Mouse (Mus musculus): Measurements from ENCODE around the gene Kbtbd3.

Gene Kbtbd3

DNA sequence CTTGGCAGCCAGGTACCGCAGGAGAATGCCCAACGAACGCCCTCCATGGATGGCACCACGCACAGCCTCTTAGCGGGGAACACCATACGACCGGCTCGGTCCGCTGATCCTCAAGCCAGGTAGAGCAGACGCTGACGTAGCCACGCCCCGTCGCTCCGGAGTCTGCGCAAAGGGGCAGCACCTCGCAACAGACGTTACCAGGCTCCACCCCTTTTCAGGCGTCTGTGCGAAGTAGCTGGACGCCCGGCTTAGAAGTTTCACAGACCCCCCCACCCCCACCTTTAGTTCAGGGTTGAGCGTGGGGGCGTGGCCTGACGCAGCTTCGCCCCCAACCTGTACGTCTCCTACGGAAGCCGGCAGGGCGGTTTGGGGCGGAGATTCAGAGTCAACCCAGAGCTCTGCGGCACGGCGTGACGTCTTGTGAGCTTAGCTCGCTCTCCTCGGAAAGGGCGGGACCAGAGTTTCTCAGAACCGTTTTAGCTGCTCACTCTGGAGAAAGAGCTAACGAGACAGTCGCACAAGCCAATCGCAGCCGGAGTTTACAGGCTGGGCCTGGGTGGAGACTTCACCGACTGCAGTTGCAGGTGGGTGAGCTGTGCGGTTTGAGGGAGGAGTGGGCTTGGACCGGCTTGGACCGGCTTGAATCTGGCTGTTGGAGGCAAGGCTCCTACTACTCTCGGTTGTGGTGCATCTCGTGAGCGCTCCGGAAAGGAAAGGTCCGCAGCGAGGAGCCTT lies at the start of gene Kbtbd3, which contains the start of gene Aasdhppt:
Gene Kbtbd3, plus strand, starts transcription at position 483 of the 735 bp plus-strand sequence.
Gene Aasdhppt, minus strand, starts transcription at position 121 of the 735 bp plus-strand sequence.
- DNase-seq: peak; percentile 99

DNA sequence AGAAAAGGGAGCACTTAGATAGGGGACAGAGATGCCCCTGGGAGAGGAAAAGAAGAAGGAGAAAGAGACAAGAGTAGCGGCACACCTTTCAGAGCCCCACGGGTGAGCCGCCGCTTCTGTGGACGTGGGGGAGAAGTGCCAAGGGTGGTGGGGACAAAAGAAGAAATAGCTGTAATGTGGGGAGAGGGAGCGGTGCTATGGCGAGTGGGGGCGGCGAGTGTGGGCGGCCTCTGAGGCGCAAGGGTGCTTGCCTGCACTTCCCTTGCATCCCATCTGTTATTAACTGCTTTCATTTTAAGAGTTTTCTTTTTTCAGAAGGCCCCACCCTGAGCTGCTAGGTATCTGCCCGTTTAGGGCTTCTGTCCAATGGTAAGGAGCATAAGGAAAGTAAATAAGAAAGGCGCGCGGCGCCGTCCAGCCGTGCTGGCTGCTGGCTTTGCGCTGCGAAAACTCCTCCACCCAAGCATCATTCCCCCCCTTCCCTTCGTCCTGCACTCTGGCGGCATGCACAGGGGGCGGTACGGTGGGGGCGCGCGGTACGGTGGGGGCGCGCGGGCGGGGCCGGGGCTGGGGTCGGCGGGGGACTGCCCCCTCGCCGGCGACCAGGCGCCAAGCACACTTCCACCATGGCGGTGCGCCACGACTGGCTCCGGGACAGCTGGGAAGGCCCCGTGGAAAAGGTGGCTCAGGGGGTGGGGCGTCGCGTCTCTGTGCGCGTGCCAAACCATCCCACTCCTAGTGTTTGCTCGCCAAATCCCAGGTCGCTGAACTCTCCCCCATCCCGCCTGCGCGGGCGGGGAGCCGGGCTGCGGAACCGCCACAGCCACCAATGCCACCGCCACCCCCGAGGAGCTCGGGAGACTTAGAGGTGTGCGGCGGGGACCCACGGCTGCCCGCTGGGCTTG lies 49.5 kb upstream of the Kbtbd3 start:
- no peak for DNase-seq

- DNase-seq: no peak
These were observed 48.9 kb upstream of the Kbtbd3 start for GRCm38 (mm10) chr9:4260746-4261090.

DNA sequence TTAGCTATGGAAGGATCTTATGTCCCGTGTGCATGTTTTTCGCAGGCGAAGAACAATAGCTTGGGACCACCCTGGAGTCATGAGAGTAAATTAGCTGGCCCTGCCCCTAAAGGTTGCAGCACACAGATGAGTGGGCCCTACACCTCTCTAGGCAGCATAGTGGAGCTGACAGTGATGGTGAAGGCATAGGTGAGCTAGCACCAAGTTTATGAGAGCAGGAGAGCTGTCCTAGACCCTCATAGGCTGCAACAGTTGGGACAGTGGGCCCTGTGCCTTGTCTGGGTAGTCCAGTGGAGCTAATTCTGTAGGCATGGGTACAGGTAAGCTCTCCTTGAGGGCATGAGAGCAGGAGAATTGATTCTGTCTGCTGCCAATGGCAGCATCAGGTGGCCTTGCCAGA lies 42.8 kb upstream of the Kbtbd3 start:
- no peak for DNase-seq

GRCm38 (mm10) chr9:4283850-4284249 lies 25.8 kb upstream of the Kbtbd3 start:
- DNase-seq: no peak

- DNase-seq: no peak
These were observed 9.2 kb upstream of the Kbtbd3 start for GRCm38 (mm10) chr9:4300466-4300865.

DNA sequence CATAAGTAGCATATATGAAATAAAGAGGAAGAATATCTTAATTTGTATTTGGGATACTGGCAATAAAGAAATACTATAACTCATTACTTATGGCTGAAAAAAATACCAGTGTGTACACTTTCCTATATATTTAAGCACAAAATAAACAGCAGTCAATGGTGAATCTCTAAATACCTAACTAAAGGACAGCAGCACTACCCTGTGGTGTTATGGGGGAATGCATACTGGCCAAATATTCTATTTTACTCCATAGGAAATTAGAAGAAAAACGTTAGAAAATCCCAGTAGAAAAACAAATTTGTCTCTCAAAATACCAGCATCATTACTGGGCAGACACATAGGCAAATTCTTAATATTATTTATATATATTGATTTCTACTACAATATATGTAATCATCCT lies 4.8 kb upstream of the Kbtbd3 start:
- no peak for DNase-seq

DNA sequence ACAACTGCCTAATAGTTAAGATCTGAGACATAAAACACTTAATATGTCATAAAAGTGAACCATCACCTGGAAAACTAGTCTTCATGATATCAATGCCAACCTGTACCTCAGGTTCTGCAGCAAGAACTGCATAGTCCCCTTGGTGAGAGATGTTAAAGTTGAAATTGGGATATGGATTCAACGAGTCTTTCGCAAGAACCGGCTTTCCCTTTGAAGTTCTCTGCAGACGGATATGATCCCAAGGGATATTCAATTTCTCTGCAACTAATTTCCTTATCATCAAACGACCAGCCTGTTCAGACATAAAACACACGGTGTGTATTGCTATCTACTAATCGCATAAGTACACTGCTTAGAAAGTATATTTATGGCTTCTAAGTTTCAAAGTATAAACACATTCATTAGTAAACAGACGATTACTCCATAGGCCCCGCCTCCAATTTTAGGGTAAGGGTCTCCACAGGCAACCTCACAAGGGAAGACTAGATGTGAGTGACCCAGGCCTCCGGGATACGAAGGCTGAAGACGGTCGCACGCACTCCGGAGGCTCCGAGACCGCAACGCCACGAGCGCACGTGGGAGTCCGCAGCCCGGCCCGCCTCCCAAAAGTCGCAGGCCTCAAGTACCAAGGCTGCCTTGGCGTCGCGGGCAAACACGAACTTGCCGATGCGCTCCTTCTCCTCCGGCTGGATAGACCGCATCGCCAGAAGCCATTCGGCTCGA lies 844 bp upstream of the Kbtbd3 start:
- no peak for DNase-seq

GRCm38 (mm10) chr9:4310706-4311105 lies 1.1 kb downstream of the Kbtbd3 start:
- DNase-seq: peak; percentile 39

GRCm38 (mm10) chr9:4311162-4311561 lies 1.5 kb downstream of the Kbtbd3 start:
- peak; percentile 40 for DNase-seq

GRCm38 (mm10) chr9:4313946-4314345 lies 4.3 kb downstream of the Kbtbd3 start:
- DNase-seq: peak; percentile 69

DNA sequence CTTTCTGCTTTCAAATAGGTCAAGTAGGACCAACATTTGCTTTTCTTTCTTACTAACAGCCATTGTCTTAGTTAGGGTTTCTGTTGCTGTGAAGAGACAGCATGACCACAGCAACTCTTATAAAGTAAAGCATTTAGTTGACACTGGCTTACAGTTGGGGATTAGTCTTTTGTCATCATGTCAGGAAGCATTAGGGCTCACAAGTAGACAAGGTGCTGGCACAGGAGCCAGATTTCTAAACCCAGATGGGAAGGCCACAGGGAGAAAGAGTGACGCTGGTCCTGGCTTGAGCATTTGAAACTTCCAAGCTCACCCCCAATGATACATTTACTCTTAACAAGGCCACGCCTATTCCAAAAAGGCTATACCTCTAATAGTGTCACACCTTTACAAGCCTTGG lies 6.1 kb downstream of the Kbtbd3 start:
- DNase-seq: no peak

- no peak for DNase-seq
These were observed 9.5 kb downstream of the Kbtbd3 start for GRCm38 (mm10) chr9:4318939-4319721.

- DNase-seq: no peak
These were observed 43.5 kb downstream of the Kbtbd3 start for GRCm38 (mm10) chr9:4353163-4353562.

DNA sequence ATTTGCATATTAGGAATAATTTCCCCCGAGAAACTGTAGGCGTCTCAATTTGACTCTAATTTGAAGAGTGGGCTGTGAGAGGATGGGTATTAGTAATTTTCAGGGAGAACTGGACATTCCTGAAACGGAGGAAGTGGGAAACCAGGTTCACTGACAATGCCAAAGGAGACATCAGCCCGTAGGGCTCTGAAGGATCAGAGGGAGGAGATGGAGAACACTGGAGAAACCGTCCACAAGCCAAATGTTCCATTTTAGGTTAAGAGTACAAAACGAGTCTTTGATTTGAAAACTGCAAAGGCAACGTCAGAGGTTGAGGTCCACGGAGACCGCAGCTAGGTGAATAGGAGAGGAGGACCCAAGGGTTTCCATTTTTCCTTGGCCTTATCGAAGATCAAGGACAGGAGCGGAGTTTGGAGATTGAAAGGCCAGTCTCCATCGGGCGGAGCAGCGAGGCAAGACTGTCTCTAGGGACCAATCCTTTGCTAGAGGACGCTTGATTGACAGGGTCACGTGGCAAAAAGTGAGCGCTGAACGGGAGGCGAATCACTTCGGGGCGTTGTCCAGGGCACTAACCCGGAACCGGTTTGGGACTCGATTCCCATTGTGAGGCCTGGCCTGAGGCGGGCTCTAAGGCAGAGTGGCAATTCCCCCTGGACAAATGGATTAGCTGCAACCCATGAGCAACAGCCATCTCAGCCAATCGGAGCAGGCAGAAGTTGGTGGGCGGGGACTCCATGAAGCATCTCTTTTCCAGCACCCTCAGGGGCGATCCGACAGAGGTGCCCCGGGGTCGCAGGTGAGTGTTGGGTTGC lies 66.4 kb downstream of the Kbtbd3 start, which contains the start of gene Msantd4:
Gene Msantd4, plus strand, starts transcription at position 735 of the 812 bp plus-strand sequence.
- peak; percentile 99 for DNase-seq

GRCm38 (mm10) chr9:4376640-4377120 lies 67.0 kb downstream of the Kbtbd3 start:
- no peak for DNase-seq
